Mouse (Mus musculus) liver, postnatal 0 days (tissue): ENCODE results near the gene Cubn. TPM values are rescaled to one million over a fixed set of nuclear protein-coding genes. Genes with fewer than 3 reads are reported as not detected.

Source experiments
- ATAC-seq: fragments of 200-750 bp; cut with Nextera tagmentation; 2 replicates; pipeline ENCODE4 v1.8.0; 2017; ENCODE audit warnings: mild to moderate bottlenecking, moderate library complexity
- DNase-seq: peaks from one replicate; pipeline ENCODE4 v3.0.0-alpha.2; 2016
- H3K27ac ChIP-seq: fragments of 300-500 bp; sonication (generic); 2 replicates; pipeline ENCODE4 v1.5.1; 2014; ENCODE audit warnings: antibody characterized with exemption, moderate library complexity, mild to moderate bottlenecking, low read depth
- H3K27me3 ChIP-seq: fragments of 300-500 bp; sonication (generic); 2 replicates; pipeline ENCODE4 v1.6.1; 2014; ENCODE audit warnings: low read length, control low read depth, mixed read lengths; ENCODE audit not compliant: insufficient read depth
- H3K36me3 ChIP-seq: fragments of 300-500 bp; sonication (generic); replicated peaks from 2 replicates; pipeline ENCODE4 v1.6.1; 2014; ENCODE audit warnings: mild to moderate bottlenecking, control low read depth, low read length, moderate library complexity, mixed read lengths; ENCODE audit not compliant: insufficient read depth
- H3K4me1 ChIP-seq: fragments of 300-500 bp; sonication (generic); 2 replicates; pipeline ENCODE4 v1.6.1; 2014; ENCODE audit warnings: antibody characterized with exemption, mild to moderate bottlenecking, control low read depth; ENCODE audit not compliant: insufficient read depth
- H3K4me2 ChIP-seq: fragments of 300-500 bp; sonication (generic); 2 replicates; pipeline ENCODE4 v1.6.1; 2014; ENCODE audit warnings: low read depth, mild to moderate bottlenecking, low read length, moderate library complexity, mixed read lengths
- H3K4me3 ChIP-seq: fragments of 300-500 bp; sonication (generic); 2 replicates; pipeline ENCODE4 v1.5.1; 2014; ENCODE audit warnings: low read depth, low read length
- H3K9ac ChIP-seq: fragments of 300-500 bp; sonication (generic); replicated peaks from 2 replicates; pipeline ENCODE4 v1.6.1; 2014; ENCODE audit warnings: mild to moderate bottlenecking, moderate library complexity
- H3K9me3 ChIP-seq: fragments of 300-500 bp; sonication (generic); 2 replicates; pipeline ENCODE4 v1.6.1; 2016; ENCODE audit warnings: mild to moderate bottlenecking, control low read depth, low read length, mixed read lengths
- CTCF ChIP-seq: sonication (generic); IDR thresholded peaks from 2 replicates; pipeline ENCODE4 v1.5.1; 2016; ENCODE audit warnings: antibody characterized with exemption, low read depth
- EP300 ChIP-seq: IDR thresholded peaks from 2 replicates; pipeline ENCODE4 v1.6.1; 2016; ENCODE audit warnings: antibody characterized with exemption, low read depth, mild to moderate bottlenecking
- WGBS: fragments of 180-500 bp; shearing (Covaris S2); extraction: QIAGEN DNeasy Blood & Tissue Kit; methylation state at CpG from one replicate; pipeline ENCODE4 v1.1.7; 2014; ENCODE audit not compliant: insufficient replicate concordance; 5-methylcytosine and 5-hydroxymethylcytosine counted together
- polyA plus RNA-seq: library from polyadenylated mRNA; unstranded; fragments of >200 nt; fragmentation: Nextera tagmentation; extraction: Ambion mirVana; gene quantifications from 2 replicates; pipeline ENCODE4 v1.2.1, GENCODE M21; 2015

The Cubn gene
- polyA plus RNA-seq, 1 experiment from 2014 or later, result not detected

DNA sequence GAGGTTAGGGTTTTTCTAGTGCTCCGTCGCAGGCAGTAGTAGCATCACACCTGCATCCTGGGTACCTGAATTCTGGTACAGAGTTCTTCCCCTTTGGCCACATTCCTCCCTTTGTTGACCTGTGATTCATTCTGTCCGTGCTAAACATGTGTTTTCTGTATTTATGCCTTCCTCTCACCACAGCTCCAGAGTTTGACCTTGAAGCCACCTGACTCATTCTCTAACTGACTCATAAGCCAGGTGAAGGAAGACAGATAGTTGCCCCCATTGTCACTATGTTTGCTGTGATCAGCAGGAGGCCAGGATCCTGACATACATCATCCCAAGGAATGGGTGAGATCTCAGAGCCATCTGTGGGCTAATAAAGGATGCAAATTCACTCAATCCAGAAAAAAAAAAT lies 188.2 kb downstream of the Cubn start:
- H3K4me1 ChIP-seq, result no peaks in the 10 kb centered on the region
- DNase-seq (no peak), ATAC-seq (no peak)
- no peak overlapping the region for H3K4me3 ChIP-seq
- WGBS, result 76% methylated on average over 3 of the region's 3 CpGs
- H3K9ac ChIP-seq, result no peak overlapping the region
- TF ChIP-seq EP300 (no peak), CTCF (no peak)
- no peak overlapping the region for H3K4me2 ChIP-seq
- H3K9me3 ChIP-seq, result no peaks in the 10 kb centered on the region
- H3K27ac ChIP-seq, result no peak overlapping the region
- H3K36me3 ChIP-seq, result no peaks in the 10 kb centered on the region
- H3K27me3 ChIP-seq, result no peaks in the 10 kb centered on the region

DNA sequence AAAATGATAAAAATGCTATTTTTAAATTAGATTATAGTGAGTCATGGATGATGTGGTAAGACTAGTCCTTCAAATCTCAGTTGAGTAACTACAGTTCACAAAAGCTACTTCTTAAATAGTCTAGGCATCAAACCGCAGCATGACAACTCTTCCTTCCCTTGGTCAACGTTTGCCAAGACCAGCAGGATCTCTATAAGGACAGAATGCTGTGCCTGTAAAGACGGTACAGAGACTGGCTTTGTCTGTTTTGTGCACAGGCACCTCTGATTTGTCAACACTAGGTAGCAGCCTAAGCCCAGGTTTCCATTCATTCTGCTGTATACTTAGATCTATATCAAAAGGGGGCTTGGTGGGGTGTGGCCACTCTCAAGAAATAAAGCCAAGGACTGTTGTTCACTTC lies 192.6 kb downstream of the Cubn start:
- TF ChIP-seq EP300 (no peak), CTCF (peak; percentile 45)
- DNase-seq (no peak), ATAC-seq (no peak)

DNA sequence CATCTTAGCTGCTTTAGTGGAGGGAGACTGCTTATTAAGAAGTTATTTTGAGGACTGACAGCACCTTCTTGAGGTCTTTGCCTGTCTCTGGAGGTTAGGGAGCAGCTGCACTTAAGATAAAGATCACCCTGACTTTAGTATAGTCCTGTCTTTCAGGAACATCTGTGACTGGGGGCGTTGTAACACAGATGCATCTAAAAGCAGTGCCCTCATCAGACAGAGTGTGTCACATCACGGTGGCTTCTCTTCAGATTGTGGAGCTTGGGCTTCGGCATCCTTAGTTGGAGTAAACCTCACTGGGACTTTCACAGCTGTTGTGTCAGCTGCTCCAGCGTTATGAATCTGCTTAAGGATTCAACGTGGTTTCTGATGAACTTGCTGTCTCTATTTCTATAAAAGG lies 193.9 kb downstream of the Cubn start:
- H3K4me3 ChIP-seq, result no peak overlapping the region
- no peak for ATAC-seq
- no peak overlapping the region for H3K27ac ChIP-seq
- no peaks in the 10 kb centered on the region for H3K9me3 ChIP-seq
- H3K4me2 ChIP-seq, result no peak overlapping the region
- DNase-seq, result no peak
- H3K9ac ChIP-seq, result no peak overlapping the region
- H3K4me1 ChIP-seq, result no peaks in the 10 kb centered on the region
- H3K27me3 ChIP-seq, result no peaks in the 10 kb centered on the region
- H3K36me3 ChIP-seq, result no peaks in the 10 kb centered on the region
- TF ChIP-seq CTCF, result no peak
- TF ChIP-seq EP300, result no peak
- 47% methylated on average over 5 of the region's 5 CpGs for WGBS

More for the DNA sequence above, 192.6 kb downstream of the Cubn start:
- H3K9ac ChIP-seq, result no peak overlapping the region
- no peaks in the 10 kb centered on the region for H3K4me1 ChIP-seq
- 20% methylated on average over 3 of the region's 3 CpGs for WGBS
- H3K27ac ChIP-seq, result no peak overlapping the region
- no peaks in the 10 kb centered on the region for H3K27me3 ChIP-seq
- no peaks in the 10 kb centered on the region for H3K36me3 ChIP-seq
- H3K4me3 ChIP-seq, result no peak overlapping the region
- no peak overlapping the region for H3K4me2 ChIP-seq
- no peaks in the 10 kb centered on the region for H3K9me3 ChIP-seq

DNA sequence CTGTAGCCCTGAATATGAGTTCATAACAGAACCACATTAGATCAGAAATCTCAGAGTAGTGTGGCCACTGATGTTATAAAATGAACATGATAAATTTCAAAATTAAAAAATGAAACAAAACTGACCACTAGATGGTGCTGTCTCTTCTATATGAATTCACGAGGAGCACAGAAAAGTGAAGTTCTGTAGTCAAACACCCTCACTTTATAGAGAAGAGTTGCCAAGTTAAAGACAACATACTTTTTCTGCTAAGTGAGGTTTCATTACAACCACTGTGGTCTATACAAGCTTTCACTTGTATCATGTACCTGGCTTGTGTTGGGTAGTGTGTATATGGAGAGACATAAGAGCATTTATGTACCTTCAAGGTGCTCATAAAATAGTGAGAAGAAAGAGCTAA lies 201.0 kb downstream of the Cubn start:
- WGBS, result 0% methylated on average over 1 of the region's 1 CpGs
- H3K9ac ChIP-seq, result no peak overlapping the region
- no peaks in the 10 kb centered on the region for H3K27me3 ChIP-seq
- TF ChIP-seq EP300 (no peak), CTCF (peak; percentile 70)
- no peak for ATAC-seq
- no peak for DNase-seq
- H3K4me3 ChIP-seq, result no peak overlapping the region
- H3K9me3 ChIP-seq, result no peaks in the 10 kb centered on the region
- no peaks in the 10 kb centered on the region for H3K36me3 ChIP-seq
- no peaks in the 10 kb centered on the region for H3K4me1 ChIP-seq
- no peak overlapping the region for H3K27ac ChIP-seq
- H3K4me2 ChIP-seq, result no peak overlapping the region

DNA sequence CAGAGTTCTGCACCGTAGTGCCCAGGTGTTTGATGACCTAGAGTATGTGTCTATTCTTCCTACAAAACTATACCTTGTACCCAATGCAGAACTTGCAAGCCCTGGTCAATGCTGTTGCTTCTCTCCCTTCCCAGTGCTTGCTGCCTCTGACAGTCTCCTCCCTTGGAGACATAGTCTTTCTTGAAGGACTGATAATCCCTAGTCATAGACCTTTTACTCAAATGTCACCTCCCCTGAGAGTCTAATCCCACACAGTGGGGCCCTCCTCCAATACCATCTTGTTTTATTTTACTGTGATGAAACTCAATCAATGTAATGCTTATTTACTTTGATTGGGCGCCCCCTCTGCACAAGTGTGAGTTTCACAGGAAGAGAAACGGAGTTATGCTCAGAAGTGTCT lies 201.5 kb downstream of the Cubn start:
- no peaks in the 10 kb centered on the region for H3K9me3 ChIP-seq
- DNase-seq (no peak), ATAC-seq (no peak)
- H3K9ac ChIP-seq, result no peak overlapping the region
- no peak overlapping the region for H3K4me3 ChIP-seq
- no peaks in the 10 kb centered on the region for H3K27me3 ChIP-seq
- H3K36me3 ChIP-seq, result no peaks in the 10 kb centered on the region
- H3K27ac ChIP-seq, result no peak overlapping the region
- TF ChIP-seq EP300, result no peak
- TF ChIP-seq CTCF, result no peak
- WGBS, result 63% methylated on average over 3 of the region's 3 CpGs
- H3K4me1 ChIP-seq, result no peaks in the 10 kb centered on the region
- no peak overlapping the region for H3K4me2 ChIP-seq

DNA sequence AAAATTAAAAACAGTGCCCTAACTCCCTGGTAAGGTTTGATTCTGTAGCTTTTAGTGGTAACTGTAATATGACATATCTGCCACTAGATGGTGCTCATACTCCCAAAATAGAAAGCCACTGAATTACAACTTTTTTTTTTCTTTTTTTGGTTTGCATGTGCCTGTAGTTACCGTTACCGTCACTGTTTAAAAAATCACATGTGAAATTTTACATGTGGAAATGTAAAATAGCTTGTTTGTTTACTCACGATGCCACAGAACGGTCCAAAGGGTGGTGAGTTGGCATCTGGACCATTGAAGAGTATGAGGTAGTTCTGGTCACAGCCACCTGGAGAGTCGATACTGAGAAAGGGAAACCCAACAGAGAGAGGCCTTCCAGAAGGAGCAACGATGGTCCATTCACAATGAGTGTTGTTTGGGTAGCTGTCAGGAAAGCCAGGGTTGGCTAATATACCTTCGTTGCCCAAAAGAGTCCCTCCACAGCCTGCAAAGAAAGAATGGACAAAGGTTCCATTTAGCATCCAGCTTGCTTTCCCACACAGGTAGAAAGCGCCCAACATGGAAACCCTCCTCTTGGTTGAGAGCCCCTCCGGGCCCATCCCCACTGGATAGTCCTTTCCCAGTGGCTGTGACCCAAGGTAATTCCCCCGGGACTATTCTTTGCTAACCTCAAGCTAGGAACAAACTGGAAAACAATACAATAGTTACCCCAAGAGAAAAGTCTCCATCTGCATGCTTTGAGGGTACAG lies 213.3 kb downstream of the Cubn start:
- no peak for DNase-seq
- Histone ChIP-seq H3K4me3 (no peak overlapping the region), H3K27ac (no peak overlapping the region), H3K4me2 (no peak overlapping the region), H3K9ac (no peak overlapping the region), H3K36me3 (no peaks in the 10 kb centered on the region), H3K27me3 (no peaks in the 10 kb centered on the region), H3K4me1 (no peaks in the 10 kb centered on the region), H3K9me3 (no peaks in the 10 kb centered on the region)
- TF ChIP-seq EP300 (no peak), CTCF (peak; percentile 73)
- ATAC-seq, result no peak
- WGBS, result 50% methylated on average over 10 of the region's 10 CpGs

DNA sequence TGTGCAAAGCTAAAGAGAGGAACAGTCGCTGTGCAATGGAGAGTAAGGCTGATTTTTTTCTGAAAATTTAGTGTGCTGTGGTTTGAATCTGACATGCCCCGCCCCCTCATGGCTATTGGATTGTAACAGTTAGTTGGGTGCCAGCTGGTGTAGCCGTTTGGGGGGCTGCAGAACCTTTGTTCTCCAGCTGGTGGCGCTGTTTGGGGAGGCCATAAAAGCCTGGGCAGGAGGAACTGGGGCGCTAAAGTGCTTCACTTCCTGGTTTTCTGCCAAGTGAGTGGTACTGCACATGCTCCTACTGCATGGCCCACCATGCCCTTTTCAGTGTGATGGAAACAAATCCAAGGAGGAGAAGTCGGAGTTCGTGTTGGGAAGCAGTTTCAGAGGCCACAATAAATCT lies 215.7 kb downstream of the Cubn start:
- Histone ChIP-seq H3K36me3 (no peaks in the 10 kb centered on the region), H3K27ac (no peak overlapping the region), H3K4me2 (no peak overlapping the region), H3K27me3 (no peaks in the 10 kb centered on the region), H3K4me1 (peaks cover 2% of the 10 kb centered on the region; the same call in 1 of the 2 replicates), H3K9ac (no peak overlapping the region), H3K9me3 (no peaks in the 10 kb centered on the region), H3K4me3 (no peak overlapping the region)
- TF ChIP-seq EP300 (no peak), CTCF (peak; percentile 50)
- 66% methylated on average over 7 of the region's 7 CpGs for WGBS
- peak; percentile 44 for DNase-seq
- ATAC-seq, result no peak
